Mouse (Mus musculus) macrophage (primary cell): ENCODE results near the gene Irgm2. TPM values are rescaled to one million over a fixed set of nuclear protein-coding genes. Genes with fewer than 3 reads are reported as not detected.
"Not testable (repeated sequence)": the region's sequence is repeated elsewhere in the genome, so short reads cannot be mapped to it uniquely, and the experiment has no call there.

ENCODE experiments used
- H3K27ac ChIP-seq: fragments of 350-480 bp; formaldehyde crosslinking; 2 replicates; pipeline ENCODE4 v1.9.0; 2021
- H3K36me3 ChIP-seq: fragments of 350-480 bp; formaldehyde crosslinking; 2 replicates; pipeline ENCODE4 v1.9.0; 2021; ENCODE audit errors: inconsistent target
- H3K4me3 ChIP-seq: fragments of 350-480 bp; formaldehyde crosslinking; 2 replicates; pipeline ENCODE4 v1.9.0; 2021; ENCODE audit errors: inconsistent target
- H3K79me2 ChIP-seq: fragments of 350-480 bp; formaldehyde crosslinking; 2 replicates; pipeline ENCODE4 v1.9.0; 2021; ENCODE audit errors: inconsistent target
- WGBS: methylation state at CpG from one replicate; pipeline ENCODE4 v1.1.7; 2026; ENCODE audit warnings: inconsistent platforms; ENCODE audit not compliant: missing documents; 5-methylcytosine and 5-hydroxymethylcytosine counted together
- polyA plus RNA-seq: library from polyadenylated mRNA; stranded (reverse); fragments of 250-400 nt; gene quantifications from 3 replicates; pipeline ENCODE4 v1.2.4, GENCODE M21; 2018; ENCODE audit warnings: inconsistent platforms

Irgm2 gene
- polyA plus RNA-seq, 1 experiment from 2014 or later, result 40.6 TPM

DNA sequence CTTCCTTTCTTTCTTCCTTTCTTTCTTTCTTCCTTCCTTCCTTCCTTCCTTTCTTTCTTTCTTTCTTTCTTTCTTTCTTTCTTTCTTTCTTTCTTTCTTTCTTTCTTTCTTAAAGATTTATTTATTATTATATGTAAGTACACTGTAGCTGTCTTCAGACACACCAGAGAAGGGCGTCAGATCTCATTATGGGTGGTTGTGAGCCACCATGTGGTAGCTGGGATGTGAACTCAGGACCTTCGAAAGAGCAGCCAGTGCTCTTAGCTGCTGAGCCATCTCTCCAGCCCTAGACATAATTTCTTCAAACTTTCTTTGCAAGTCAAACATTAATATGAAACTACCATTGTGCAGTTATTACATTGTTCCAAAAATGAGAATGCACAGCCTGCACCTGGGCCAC is 25.5 kb downstream of the Irgm2 start:
- 47% methylated on average over 2 of the region's 2 CpGs for WGBS

DNA sequence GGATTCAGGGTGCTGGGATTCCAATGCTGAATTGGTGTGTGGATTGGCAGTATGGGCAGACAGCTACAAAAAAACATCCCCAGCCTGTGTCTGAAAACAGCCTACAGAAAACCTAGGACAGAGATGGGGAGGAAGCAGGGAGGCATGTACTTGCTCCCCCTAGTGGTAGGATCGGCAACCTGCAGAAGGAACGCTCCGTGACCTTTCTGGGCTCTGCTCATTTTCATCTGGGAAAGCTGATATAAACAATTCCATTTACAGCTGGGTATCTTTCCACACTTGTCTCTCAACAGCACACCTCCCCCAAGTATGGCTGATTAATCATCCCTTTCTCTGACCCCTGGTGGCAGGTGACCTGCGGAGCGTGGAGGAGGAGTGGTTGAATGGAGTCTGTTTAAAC is 26.2 kb downstream of the Irgm2 start:
- H3K27ac ChIP-seq, result no peak overlapping the region
- no peak overlapping the region for H3K4me3 ChIP-seq
- peaks cover 5% of the 10 kb centered on the region for H3K36me3 ChIP-seq
- 23% methylated on average over 5 of the region's 5 CpGs for WGBS
- H3K79me2 ChIP-seq, result peaks cover 18% of the 10 kb centered on the region; the same call in 1 of the 2 replicates

More for the DNA sequence above, 25.5 kb downstream of the Irgm2 start:
- Histone ChIP-seq H3K27ac (peak overlapping the region; percentile 49), H3K79me2 (peaks cover 26% of the 10 kb centered on the region; the same call in 1 of the 2 replicates), H3K36me3 (peaks cover 13% of the 10 kb centered on the region)
- not testable (repeated sequence) for H3K4me3 ChIP-seq

DNA sequence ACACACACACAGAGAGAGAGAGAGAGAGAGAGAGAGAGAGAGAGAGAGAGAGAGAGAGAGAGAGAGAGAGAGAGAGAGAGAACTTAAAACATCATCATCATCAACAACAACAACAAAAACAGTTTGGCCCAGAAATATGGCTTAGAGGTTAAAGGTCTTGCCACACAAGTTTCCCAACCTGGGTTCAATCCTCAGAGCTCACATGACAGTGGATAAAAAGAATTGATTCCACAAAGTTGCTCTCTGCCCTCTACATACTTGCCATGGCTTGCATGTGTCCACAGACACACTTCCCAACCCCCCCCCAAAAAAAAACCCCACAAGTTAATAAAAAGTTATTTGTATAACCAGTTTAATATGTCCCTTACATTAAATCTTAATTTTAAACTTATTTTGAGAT is 27.0 kb downstream of the Irgm2 start:
- Histone ChIP-seq H3K36me3 (no peaks in the 10 kb centered on the region; the same call in 1 of the 2 replicates), H3K27ac (no peak overlapping the region)

DNA sequence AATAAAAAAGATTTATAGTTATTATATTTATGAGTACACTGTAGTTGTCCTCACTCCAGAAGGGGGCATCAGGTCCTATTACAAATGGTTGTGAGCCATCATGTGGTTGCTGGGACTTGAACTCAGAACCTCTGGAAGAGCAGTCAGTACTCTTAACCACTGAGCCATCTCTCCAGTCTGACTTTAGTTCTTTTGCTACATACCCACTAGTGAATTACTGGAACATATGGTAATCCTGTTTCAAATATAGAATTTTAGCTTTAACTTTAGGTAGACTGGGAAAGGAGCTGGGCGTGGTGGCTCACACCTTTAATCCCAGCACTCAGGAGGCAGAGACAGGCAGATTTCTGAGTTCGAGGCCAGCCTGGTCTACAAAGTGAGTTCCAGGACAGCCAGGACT is 28.6 kb downstream of the Irgm2 start:
- H3K4me3 ChIP-seq, H3K79me2 ChIP-seq, H3K36me3 ChIP-seq, H3K27ac ChIP-seq: not testable (repeated sequence)
- 100% methylated on average over 1 of the region's 2 CpGs for WGBS

More for the DNA sequence above, 27.0 kb downstream of the Irgm2 start:
- Histone ChIP-seq H3K79me2 (peaks cover 10% of the 10 kb centered on the region; the same call in 1 of the 2 replicates), H3K4me3 (no peak overlapping the region)

DNA sequence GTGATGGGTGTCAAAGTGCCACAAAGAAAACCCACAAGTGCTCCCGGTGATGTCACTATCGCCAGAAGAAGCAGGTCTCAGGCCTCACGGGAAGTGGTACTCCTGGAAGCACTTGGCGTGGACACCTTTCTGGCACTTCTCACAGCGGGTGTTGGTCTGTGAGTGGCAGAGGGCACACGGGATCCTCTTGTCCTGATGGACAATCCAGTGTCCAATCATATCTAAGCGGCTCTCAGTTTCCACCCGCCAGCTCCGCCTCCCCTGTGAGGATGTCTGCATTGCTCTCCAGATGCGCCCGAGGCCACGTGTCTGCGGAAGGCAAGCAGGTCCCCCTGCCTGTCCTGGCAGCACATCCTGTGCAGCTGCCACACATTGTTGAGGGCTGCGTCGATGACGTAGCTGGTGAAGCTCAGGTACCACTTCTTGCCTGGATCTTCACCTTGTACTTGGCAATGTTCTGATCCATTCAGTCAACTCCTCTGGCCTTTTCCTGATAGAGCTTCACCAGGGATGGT is 31.0 kb downstream of the Irgm2 start:
- Histone ChIP-seq H3K27ac (no peak overlapping the region), H3K4me3 (no peak overlapping the region), H3K79me2 (no peaks in the 10 kb centered on the region), H3K36me3 (no peaks in the 10 kb centered on the region)
- 78% methylated on average over 16 of the region's 16 CpGs for WGBS

DNA sequence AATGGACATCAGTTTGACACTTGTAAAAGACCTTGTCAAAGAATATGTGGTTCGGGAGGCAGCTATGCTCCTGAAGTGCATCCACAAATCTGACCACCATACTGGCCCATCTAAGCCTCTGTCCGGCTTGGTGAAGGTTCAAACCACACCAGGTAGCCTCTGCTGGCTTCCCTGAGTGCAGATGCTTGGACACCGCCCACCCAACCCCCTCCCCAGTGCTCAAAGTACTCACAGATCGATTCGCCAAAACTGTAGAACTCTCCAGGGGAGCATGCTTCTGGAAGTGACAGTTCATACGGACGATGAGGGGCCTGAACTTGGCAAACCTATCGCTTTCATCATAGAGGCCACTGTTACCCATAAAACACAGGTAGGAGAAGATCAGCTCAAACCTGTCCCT is 31.7 kb downstream of the Irgm2 start:
- no peak overlapping the region for H3K27ac ChIP-seq
- WGBS, result 85% methylated on average over 8 of the region's 8 CpGs
- H3K4me3 ChIP-seq, result no peak overlapping the region
- H3K79me2 ChIP-seq, result no peaks in the 10 kb centered on the region
- no peaks in the 10 kb centered on the region for H3K36me3 ChIP-seq

DNA sequence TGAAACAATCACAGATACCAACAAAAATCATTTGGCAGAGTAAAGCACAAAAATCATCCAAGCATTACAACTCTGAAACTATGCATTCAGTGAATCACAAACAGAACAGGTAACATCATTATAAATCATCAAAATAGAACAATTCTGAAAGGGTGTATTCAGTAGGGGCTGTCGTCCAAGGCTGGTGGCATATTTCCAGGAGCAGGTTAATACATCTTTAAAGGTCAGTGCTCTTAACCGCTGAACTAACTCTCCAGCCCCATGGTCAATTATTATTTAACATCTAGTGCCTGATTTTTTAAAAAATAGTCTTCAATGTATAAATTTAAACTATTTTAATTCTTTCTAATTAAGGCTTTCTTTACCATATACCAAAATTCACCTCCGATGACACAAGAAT is 35.1 kb downstream of the Irgm2 start:
- H3K27ac ChIP-seq, H3K4me3 ChIP-seq, H3K79me2 ChIP-seq, H3K36me3 ChIP-seq: not testable (repeated sequence)
- WGBS, result 93% methylated on average over 3 of the region's 3 CpGs

DNA sequence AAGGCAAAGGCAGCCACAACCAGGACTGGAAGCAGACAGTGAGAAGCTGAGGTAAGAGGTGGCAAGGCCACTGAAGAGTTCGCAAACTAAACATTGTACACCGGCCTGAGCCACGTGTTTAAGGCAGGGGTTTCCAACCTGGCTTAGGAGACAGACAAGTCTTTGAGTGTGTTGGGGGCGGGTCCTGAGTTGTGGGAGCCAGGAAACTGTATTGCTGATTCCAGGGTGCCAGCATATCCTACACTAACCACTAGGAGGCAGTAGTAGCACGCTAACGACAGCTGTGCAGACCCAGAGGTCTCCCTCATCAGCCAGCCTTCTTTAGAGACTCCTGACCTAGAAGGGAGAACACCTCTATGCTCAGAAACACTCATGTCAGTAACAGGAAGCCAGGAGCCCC is 35.7 kb downstream of the Irgm2 start:
- Histone ChIP-seq H3K79me2 (no peaks in the 10 kb centered on the region), H3K36me3 (no peaks in the 10 kb centered on the region), H3K27ac (no peak overlapping the region), H3K4me3 (no peak overlapping the region)
- 40% methylated on average over 6 of the region's 6 CpGs for WGBS

DNA sequence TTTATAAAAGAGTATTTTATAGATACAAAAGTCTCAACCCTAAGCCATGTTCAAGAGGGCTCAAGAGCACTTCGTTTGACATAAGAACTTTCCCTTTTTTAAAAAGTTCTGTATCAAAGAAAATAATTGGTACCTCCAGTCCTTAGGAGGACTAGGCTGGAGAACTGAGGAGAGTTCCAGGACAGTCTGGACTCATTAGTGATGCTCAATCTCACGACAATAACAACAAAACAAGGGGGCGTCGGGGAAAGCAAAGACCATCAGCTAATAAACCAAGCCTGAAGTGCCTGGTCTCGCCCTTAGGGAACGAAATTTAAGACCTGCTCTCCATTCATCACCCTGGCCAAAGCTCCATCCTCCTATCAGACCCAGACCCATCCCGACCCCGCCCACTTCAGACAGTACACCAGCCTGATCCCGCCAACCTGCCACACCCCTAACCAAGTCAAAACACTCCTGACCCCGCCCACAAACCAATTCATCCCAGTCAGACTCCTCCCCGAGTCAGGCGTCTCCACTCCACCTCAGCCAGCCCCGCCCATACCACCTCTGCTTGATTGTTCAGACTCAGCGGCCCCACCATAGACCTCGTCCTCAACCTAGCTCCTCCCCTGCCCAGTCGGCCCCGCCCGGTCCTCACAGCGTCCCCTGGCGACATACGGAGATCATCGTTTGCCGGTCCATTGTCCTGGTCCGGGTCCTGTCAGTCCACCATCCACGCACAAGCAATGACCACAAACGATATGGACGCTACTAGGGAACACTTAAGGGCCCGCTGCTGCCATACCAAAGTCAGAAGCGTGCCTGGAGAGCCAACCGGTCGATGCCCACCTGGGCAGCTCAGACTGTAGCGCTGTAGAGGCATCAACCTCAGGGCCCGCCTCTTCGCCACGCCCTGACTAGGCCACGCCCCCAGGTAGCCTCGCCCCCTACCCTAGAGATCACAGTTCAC is 39.7 kb downstream of the Irgm2 start:
- 8% methylated on average over 35 of the region's 37 CpGs for WGBS
- peak overlapping the region; percentile 8; the same call in 1 of the 2 replicates for H3K4me3 ChIP-seq
- no peaks in the 10 kb centered on the region for H3K36me3 ChIP-seq

DNA sequence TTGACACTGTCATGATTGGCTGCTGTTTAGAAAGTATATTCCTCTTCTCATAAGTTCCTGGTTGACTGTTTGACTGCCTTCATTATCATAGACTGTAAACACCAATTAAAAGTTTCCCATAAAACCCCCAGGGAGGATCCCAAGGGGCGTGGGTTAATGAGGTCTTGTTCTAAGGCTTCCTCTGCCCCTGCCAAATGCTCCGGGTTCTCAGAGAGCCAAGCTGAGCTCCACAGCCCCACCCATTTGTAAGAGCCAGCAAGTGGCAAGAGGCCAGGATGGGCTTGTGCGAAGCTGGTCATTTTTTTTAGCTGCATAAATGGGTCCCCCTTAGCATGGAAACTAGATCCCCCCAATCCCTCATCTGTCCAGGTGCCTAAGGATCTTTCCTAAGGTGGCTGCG is 47.9 kb downstream of the Irgm2 start:
- Histone ChIP-seq H3K79me2 (no peaks in the 10 kb centered on the region), H3K36me3 (no peaks in the 10 kb centered on the region), H3K4me3 (no peak overlapping the region), H3K27ac (no peak overlapping the region)
- 48% methylated on average over 4 of the region's 4 CpGs for WGBS

More for the DNA sequence above, 39.7 kb downstream of the Irgm2 start:
- no peaks in the 10 kb centered on the region for H3K79me2 ChIP-seq
- no peak overlapping the region for H3K27ac ChIP-seq

DNA sequence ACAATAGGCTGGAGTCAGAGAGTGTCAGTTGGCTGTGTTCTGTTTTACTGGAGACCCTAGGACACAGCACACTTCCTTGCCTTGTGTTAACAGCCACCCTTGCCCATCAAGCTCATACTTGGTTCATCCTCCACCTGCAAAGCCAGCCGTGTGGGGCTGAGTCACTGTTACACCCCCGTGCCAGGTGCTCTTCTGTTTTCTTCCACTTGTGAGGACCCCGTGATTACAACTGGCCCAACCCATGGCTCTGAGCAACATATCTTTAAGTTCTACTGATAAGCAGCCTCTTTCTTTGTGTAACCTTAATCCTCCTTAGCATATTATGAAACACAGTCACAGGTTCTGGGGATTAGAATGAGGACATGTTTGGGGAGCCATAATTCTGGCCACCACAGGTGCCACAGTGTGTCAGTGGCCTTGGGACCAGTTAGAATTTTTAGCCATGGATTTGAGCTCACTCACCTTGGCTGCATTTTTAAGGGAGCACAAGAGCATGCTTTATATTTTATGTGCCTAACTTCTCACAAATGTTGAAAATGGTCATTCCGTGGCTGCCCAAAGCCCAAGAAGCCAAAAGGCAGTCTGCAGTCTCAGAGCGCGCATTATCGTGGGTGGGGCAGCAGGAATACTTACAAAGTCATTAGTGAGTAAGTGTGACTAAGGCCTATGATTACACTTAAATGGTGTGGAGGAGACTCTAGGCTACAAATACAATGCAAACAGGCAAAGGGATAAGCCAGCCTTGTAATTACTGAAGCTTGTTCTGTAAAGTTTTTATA is 50.0 kb downstream of the Irgm2 start:
- Histone ChIP-seq H3K27ac (no peak overlapping the region), H3K4me3 (no peak overlapping the region), H3K79me2 (no peaks in the 10 kb centered on the region), H3K36me3 (no peaks in the 10 kb centered on the region)
- WGBS, result 89% methylated on average over 7 of the region's 7 CpGs

DNA sequence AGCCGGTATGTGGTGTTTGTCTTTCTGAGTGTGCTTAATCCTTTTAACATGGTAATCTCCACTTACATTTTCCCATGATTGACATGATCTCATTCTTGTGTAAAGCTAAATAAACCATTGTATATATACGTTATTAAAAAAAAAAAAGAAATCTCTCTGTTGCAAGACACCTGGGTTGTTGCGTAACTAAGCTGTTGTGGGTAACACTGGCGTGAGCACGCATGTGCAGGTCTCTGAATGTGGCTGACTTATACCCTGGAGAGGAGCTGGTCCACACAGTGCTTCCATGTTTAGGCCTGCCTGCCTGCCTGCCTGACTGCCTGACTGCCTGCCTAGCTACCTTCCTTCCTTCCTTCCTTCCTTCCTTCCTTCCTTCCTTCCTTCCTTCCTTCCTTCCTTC is 51.1 kb downstream of the Irgm2 start:
- no peaks in the 10 kb centered on the region for H3K36me3 ChIP-seq
- no peak overlapping the region for H3K27ac ChIP-seq
- no peak overlapping the region for H3K4me3 ChIP-seq
- 53% methylated on average over 5 of the region's 5 CpGs for WGBS
- no peaks in the 10 kb centered on the region for H3K79me2 ChIP-seq

DNA sequence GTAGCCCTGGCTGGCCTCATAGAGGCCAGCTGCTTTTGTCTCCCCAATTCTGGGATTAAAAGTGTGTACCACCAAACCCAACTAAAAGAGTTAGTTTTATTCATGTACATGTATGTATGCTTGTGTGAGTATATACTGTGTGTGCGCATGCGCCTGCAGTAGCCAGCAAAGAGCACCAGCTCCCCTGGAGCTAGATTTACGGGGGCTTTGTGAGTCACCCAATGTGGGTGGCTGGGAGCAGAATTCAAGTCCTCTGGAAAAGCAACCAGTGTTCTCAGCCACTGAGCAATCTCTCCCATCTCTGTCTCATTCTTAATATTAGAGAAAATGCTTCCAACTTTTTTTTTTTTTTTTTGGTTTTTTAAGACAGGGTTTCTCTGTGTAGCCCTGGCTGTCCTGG is 55.0 kb downstream of the Irgm2 start:
- no peaks in the 10 kb centered on the region for H3K36me3 ChIP-seq
- no peaks in the 10 kb centered on the region for H3K79me2 ChIP-seq
- whole genome bisulfite sequencing, result 92% methylated on average over 3 of the region's 3 CpGs
- no peak overlapping the region for H3K4me3 ChIP-seq
- H3K27ac ChIP-seq, result no peak overlapping the region

DNA sequence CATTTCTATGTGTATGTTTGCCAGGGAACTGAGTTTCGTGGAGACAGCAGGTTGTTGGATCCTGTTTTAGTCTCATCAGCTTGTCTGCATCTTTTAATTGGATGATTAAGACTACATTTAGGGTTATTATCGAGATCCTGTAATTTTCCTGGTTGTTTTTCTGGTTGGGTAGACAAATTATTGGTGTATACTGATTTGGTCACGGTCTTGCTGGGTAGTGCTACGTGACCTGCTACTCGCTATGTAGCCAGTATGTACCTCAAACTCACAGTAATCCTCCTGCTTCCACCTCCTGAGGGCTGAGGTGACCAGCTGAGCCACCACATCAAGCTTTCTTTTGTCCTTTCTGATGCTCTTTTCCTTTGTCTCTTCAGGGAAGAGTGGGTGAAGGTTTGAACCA is 58.4 kb downstream of the Irgm2 start:
- H3K36me3 ChIP-seq, result no peaks in the 10 kb centered on the region
- H3K79me2 ChIP-seq, result no peaks in the 10 kb centered on the region
- H3K4me3 ChIP-seq, result no peak overlapping the region
- 93% methylated on average over 5 of the region's 5 CpGs for WGBS
- H3K27ac ChIP-seq, result no peak overlapping the region

DNA sequence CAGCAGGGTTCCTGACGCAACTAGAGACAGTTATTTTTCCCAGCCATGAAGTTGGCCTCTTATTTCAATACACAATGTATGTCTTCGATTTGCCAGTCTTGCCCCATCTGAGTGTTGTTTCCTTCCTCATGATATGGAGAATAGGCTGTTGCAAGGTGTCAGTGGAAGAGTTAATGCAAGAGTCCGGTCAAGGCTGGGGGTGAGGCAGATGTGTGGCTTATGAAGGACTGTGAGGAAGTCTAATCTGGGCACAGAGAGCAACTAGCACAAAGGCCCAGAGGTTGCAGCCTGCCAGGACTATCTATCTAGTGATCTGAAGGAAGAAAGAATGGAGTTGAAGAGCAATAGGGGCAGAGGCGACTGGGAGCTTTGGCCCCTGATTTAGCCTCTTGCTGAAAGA is 60.7 kb downstream of the Irgm2 start:
- H3K27ac ChIP-seq, result no peak overlapping the region

More for the DNA sequence above, 60.7 kb downstream of the Irgm2 start:
- no peak overlapping the region for H3K4me3 ChIP-seq
- H3K79me2 ChIP-seq, result no peaks in the 10 kb centered on the region
- WGBS, result 41% methylated on average over 4 of the region's 4 CpGs
- no peaks in the 10 kb centered on the region for H3K36me3 ChIP-seq
